Mouse (Mus musculus) midbrain, embryonic 14.5 days (tissue): ENCODE results near the gene Cdon. TPM values are rescaled to one million over a fixed set of nuclear protein-coding genes. Genes with fewer than 3 reads are reported as not detected.
A peak's percentile ranks its signal among the peaks of the same experiment; 100 is the strongest.

Source experiments
- ATAC-seq: fragments of 200-750 bp; cut with Nextera tagmentation; 2 replicates; pipeline ENCODE4 v1.8.0; 2017; ENCODE audit warnings: moderate number of reproducible peaks, moderate library complexity; ENCODE audit not compliant: low FRiP score, low TSS enrichment
- DNase-seq: peaks from one replicate; pipeline ENCODE4 v3.0.0-alpha.2; 2015
- H3K27ac ChIP-seq: fragments of 300-500 bp; sonication (generic); replicated peaks from 2 replicates; pipeline ENCODE4 v1.5.1; 2014; ENCODE audit warnings: mild to moderate bottlenecking, low read depth, low read length, moderate library complexity
- H3K27me3 ChIP-seq: fragments of 300-500 bp; sonication (generic); 2 replicates; pipeline ENCODE4 v1.6.1; 2014; ENCODE audit warnings: low read length, control low read depth, mixed read lengths; ENCODE audit not compliant: control insufficient read depth, insufficient read depth
- H3K36me3 ChIP-seq: fragments of 300-500 bp; sonication (generic); 2 replicates; pipeline ENCODE4 v1.6.1; 2014; ENCODE audit warnings: low read length, control low read depth; ENCODE audit not compliant: control insufficient read depth, insufficient read depth
- H3K4me1 ChIP-seq: fragments of 300-500 bp; sonication (generic); 2 replicates; pipeline ENCODE4 v1.6.1; 2014; ENCODE audit warnings: mild to moderate bottlenecking, antibody characterized with exemption, low read length, control low read depth; ENCODE audit not compliant: control insufficient read depth, insufficient read depth
- H3K4me2 ChIP-seq: fragments of 300-500 bp; sonication (generic); 2 replicates; pipeline ENCODE4 v1.6.1; 2014; ENCODE audit warnings: mild to moderate bottlenecking, low read length, moderate library complexity
- H3K4me3 ChIP-seq: fragments of 300-500 bp; sonication (generic); replicated peaks from 2 replicates; pipeline ENCODE4 v1.5.1; 2014; ENCODE audit warnings: low read depth, low read length
- H3K9ac ChIP-seq: fragments of 300-500 bp; sonication (generic); replicated peaks from 2 replicates; pipeline ENCODE4 v1.6.1; 2014; ENCODE audit warnings: mild to moderate bottlenecking, low read length, moderate library complexity
- H3K9me3 ChIP-seq: fragments of 300-500 bp; sonication (generic); 2 replicates; pipeline ENCODE4 v1.6.1; 2016; ENCODE audit warnings: low read length, control low read depth, mixed read lengths; ENCODE audit not compliant: control insufficient read depth
- WGBS: fragments of 180-500 bp; shearing (Covaris S2); extraction: QIAGEN DNeasy Blood & Tissue Kit; methylation state at CpG from one replicate; pipeline ENCODE4 v1.1.7; 2014; 5-methylcytosine and 5-hydroxymethylcytosine counted together
- polyA plus RNA-seq: library from polyadenylated mRNA; unstranded; fragments of >200 nt; fragmentation: Nextera tagmentation; extraction: Ambion mirVana; gene quantifications from 2 replicates; pipeline ENCODE4 v1.2.1, GENCODE M21; 2014

The Cdon gene
- polyA plus RNA-seq, 1 experiment from 2014 or later, result 6.4 TPM

DNA sequence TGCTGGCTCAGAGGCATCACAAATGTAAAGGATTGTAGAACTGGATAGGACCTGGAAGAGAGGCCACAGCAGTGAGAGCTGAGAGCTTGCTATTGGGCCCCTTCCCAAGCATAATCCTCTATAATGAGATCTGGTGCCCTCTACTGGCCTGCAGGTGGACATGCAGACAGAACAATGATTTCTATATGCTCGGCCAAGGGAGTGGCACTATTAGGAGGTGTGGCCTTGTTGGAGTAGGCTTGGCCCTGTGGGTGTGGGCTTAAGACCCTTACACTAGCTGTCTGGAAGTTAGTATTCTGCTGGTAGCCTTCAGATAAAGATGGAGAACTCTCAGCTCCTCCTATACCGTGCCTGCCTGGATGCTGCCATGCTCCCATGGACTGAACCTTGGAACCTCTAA is 114.2 kb downstream of the Cdon start:
- Histone ChIP-seq H3K4me2 (no peak overlapping the region), H3K27me3 (no peaks in the 10 kb centered on the region), H3K4me3 (no peak overlapping the region), H3K9ac (no peak overlapping the region), H3K27ac (no peak overlapping the region), H3K4me1 (no peaks in the 10 kb centered on the region), H3K36me3 (peaks cover 2% of the 10 kb centered on the region; the same call in 1 of the 2 replicates), H3K9me3 (no peaks in the 10 kb centered on the region)
- 9% methylated on average over 2 of the region's 2 CpGs for WGBS
- ATAC-seq (peak; percentile 85), DNase-seq (peak; percentile 90)

DNA sequence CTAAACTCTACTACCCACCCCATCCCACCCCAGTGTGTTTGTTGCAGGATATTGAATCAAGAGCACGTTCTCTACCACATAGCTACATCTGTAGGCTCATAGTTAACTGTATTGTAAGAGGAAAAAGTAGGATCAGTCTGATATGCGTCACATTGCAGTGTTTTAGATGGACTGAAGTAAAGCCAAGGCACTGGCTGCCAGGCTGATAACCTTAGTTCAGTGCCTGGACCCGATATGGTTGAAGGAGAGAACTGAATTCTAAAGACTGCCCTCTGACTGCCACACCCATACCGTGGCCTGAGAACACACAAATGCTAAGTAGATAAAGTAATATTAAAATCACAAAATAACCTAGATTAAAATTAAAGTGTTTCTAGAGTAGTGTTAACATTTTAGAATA is 114.9 kb downstream of the Cdon start:
- DNase-seq (no peak), ATAC-seq (no peak)

DNA sequence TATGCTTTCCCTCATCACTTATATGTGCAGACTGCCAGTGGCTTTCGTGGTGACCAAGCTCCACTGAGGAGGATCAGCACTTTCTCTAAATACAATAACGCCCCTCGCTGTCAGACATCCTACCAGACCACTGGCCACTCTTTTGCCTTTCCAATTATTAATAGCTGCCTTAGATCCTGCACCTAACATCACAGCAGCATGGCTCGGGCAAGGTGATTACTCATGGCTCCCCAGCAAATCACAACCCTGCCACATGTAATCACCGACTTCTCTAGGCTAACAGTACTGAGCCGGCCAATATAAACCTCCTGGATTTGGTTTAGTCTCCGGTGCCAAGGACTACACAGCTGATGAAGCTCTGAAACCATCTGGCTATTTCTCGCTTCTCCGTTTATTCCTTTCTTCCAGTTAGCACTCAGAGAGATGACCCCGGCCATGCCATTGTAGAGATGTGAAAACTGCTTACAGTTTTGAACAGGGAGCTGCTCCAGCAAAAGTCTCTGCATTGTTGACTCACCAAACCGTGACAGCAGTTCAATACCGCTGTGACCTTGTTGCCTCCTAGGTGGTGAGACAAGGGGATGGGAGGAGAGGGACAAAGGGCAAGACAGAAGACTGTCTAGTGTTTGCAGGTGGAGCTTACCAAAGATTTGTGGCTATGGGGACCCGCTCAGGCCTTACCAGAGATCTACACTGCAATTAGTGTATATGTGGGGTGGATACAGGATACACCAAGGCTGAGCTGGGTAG is 118.2 kb downstream of the Cdon start:
- no peak overlapping the region for H3K9ac ChIP-seq

More for the DNA sequence above, 114.9 kb downstream of the Cdon start:
- Histone ChIP-seq H3K36me3 (peaks cover 6% of the 10 kb centered on the region; the same call in 1 of the 2 replicates), H3K4me1 (no peaks in the 10 kb centered on the region), H3K27me3 (no peaks in the 10 kb centered on the region), H3K4me3 (no peak overlapping the region), H3K27ac (no peak overlapping the region), H3K9me3 (no peaks in the 10 kb centered on the region), H3K4me2 (no peak overlapping the region), H3K9ac (no peak overlapping the region)
- 79% methylated on average over 4 of the region's 4 CpGs for WGBS

DNA sequence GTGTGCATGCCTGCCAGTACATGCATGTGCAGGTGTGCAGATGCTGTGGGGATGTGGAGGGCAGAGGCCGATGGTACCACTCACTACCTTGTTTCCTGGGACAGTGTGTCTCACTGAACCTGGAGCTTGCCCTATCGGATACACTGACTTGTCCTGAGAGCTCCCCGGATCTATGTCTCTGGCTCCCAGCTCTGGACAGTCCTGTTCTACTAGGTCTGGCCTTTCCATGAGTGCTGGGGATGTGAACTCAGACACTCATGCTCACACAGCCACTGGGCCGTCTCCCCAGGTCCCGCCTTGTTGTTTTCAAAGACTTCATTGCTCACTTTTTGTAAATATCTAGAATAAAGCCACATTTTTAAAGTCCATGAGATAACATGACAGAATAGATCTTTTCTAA is 120.1 kb downstream of the Cdon start:
- H3K9ac ChIP-seq, result no peak overlapping the region
- H3K4me2 ChIP-seq, result no peak overlapping the region
- H3K4me3 ChIP-seq, result no peak overlapping the region
- no peaks in the 10 kb centered on the region for H3K9me3 ChIP-seq
- H3K36me3 ChIP-seq, result peaks cover 32% of the 10 kb centered on the region
- DNase-seq (no peak), ATAC-seq (no peak)
- H3K4me1 ChIP-seq, result no peaks in the 10 kb centered on the region
- WGBS, result 87% methylated on average over 5 of the region's 5 CpGs
- no peak overlapping the region for H3K27ac ChIP-seq
- H3K27me3 ChIP-seq, result no peaks in the 10 kb centered on the region

More for the DNA sequence above, 118.2 kb downstream of the Cdon start:
- H3K36me3 ChIP-seq, result peaks cover 19% of the 10 kb centered on the region
- H3K4me1 ChIP-seq, result no peaks in the 10 kb centered on the region
- ATAC-seq (no peak), DNase-seq (no peak)
- no peak overlapping the region for H3K4me2 ChIP-seq
- 70% methylated on average over 13 of the region's 13 CpGs for WGBS
- no peak overlapping the region for H3K4me3 ChIP-seq
- no peak overlapping the region for H3K27ac ChIP-seq
- H3K9me3 ChIP-seq, result no peaks in the 10 kb centered on the region
- H3K27me3 ChIP-seq, result no peaks in the 10 kb centered on the region

DNA sequence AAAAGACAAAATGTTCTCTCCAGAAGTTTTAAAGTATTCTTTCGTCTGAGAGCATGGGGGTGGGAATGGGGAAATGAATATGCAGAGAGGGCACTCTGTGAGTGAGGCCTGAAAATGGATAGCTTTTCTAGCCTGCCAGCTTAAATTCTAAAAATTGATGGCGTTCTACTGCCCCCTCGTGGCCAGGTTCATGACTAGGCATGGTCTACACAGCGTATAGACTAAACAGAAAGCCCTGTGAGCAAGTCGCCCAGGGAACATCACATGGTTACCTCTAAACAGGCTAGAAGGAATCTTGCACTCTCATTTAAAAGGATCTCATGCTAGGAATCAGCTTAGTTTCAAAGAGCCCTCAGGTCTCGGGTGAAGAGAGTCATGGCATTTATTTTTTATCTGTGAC is 120.6 kb downstream of the Cdon start:
- Histone ChIP-seq H3K4me1 (no peaks in the 10 kb centered on the region), H3K4me2 (no peak overlapping the region), H3K27me3 (no peaks in the 10 kb centered on the region), H3K36me3 (peaks cover 37% of the 10 kb centered on the region), H3K4me3 (no peak overlapping the region), H3K9me3 (no peaks in the 10 kb centered on the region), H3K27ac (no peak overlapping the region), H3K9ac (no peak overlapping the region)
- 8% methylated on average over 6 of the region's 6 CpGs for WGBS
- DNase-seq, result peak; percentile 95
- ATAC-seq, result peak; percentile 68

DNA sequence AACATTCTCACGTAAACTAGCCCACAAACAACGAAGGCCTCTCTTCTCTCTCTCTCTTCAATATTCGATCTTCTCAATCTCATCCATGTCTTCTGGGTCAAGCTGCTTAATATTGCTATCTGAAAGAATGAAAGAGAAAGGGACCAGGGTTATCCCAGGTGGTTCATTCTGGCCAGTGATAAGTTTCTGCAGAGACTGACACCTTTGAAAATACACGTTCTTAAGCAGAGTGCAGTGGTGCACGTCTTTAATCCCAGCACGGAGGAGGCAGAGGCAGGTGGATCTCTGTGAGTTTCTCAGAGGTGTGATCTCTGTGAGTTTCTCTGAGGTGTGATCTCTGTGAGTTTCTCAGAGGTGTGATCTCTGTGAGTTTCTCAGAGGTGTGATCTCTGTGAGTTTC is 121.0 kb downstream of the Cdon start:
- Histone ChIP-seq H3K27ac (no peak overlapping the region), H3K9me3 (no peaks in the 10 kb centered on the region), H3K9ac (no peak overlapping the region), H3K4me1 (no peaks in the 10 kb centered on the region), H3K27me3 (no peaks in the 10 kb centered on the region), H3K36me3 (peaks cover 41% of the 10 kb centered on the region), H3K4me3 (no peak overlapping the region), H3K4me2 (no peak overlapping the region)
- whole genome bisulfite sequencing, result 76% methylated on average over 6 of the region's 6 CpGs
- DNase-seq, result no peak
- ATAC-seq, result no peak

DNA sequence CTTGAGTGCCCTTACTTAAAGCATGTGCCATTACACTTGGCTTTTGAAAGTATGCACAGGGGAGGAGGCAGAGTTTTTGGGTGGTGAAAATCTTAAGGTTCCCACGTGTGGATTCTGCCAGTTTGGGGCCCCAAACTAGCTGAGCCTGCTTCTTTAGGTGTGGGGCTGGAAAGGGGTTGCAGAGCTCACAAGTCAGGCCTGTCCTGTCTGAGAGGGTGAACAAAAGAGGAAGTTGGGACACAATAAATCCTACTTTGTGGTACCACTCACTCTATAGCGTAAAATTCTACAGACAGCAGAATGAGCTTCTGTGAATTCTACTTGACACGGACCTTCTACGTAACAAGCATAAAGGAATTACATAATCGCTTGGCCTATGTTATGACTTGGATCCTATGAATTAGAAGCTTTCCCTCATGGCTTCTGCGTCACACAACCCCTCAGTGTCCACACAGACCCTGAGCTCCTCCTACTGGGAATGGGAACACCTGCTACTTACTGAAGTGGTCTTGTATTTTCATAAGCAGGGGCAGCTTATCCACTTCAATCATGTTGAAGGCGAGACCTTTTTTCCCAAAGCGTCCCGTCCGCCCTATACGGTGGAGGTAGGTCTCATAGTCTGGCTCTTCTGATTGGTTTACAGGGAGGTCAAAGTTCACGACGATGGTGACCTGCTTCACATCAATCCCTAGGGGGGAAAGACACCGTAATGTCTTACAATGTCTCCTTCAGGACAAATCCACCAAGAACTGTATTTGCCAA is 122.4 kb downstream of the Cdon start:
- ATAC-seq (no peak), DNase-seq (no peak)
- 66% methylated on average over 14 of the region's 14 CpGs for WGBS
- Histone ChIP-seq H3K9ac (no peak overlapping the region), H3K27ac (no peak overlapping the region), H3K4me1 (no peaks in the 10 kb centered on the region), H3K36me3 (peaks cover 44% of the 10 kb centered on the region), H3K4me2 (no peak overlapping the region), H3K9me3 (no peaks in the 10 kb centered on the region), H3K4me3 (no peak overlapping the region), H3K27me3 (no peaks in the 10 kb centered on the region)

DNA sequence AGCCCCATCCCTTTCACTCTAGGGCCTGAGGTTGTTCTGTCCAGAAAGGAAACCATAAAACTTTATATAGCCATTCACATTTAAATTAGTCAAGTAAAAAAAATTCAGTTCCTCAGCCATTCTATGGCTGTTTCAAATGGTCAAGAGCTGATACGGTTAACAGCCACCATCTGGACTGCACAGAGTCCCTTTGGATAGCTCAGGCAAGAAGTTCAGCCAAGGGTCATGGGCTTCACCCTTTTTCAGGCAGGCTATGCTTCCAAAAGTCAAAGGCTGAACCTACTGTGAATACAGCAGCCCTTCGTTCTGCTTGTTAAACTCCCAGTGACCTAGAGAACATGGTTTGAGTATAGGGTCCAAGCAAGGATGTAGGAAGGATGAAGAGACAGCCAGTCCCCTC is 123.7 kb downstream of the Cdon start:
- Histone ChIP-seq H3K4me2 (no peak overlapping the region), H3K9ac (no peak overlapping the region), H3K27me3 (no peaks in the 10 kb centered on the region), H3K36me3 (peaks cover 46% of the 10 kb centered on the region), H3K4me3 (no peak overlapping the region), H3K4me1 (no peaks in the 10 kb centered on the region), H3K9me3 (no peaks in the 10 kb centered on the region), H3K27ac (no peak overlapping the region)
- WGBS, result 85% methylated on average over 2 of the region's 2 CpGs
- no peak for DNase-seq
- no peak for ATAC-seq

DNA sequence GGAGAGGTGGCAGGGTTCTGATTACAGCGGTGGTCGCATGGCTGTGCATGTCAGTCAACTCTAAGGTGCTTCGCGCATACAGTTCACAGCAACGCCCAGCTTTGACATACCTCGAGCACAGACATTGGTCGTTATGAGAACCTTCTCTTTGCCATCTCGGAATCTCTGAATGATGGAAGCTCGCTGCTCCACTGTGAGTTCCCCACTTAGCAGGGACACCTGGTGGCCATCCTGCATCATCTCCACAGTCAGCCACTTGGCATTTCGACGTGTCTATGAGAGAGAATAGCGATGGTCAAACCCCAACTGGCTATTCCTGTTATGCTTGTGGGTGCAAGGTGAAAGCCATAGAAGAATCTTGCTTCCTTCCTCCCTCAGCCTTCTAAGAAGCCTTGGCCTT is 124.8 kb downstream of the Cdon start:
- H3K36me3 ChIP-seq, result peaks cover 40% of the 10 kb centered on the region
- 78% methylated on average over 12 of the region's 12 CpGs for WGBS
- H3K4me1 ChIP-seq, result no peaks in the 10 kb centered on the region
- no peaks in the 10 kb centered on the region for H3K9me3 ChIP-seq
- no peak overlapping the region for H3K9ac ChIP-seq
- no peak overlapping the region for H3K27ac ChIP-seq
- H3K4me3 ChIP-seq, result no peak overlapping the region
- ATAC-seq, result no peak
- no peak overlapping the region for H3K4me2 ChIP-seq
- no peaks in the 10 kb centered on the region for H3K27me3 ChIP-seq
- DNase-seq, result no peak
